Mouse (Mus musculus): Measurements from ENCODE around the gene 1190005I06Rik. TPM values are rescaled to one million over a fixed set of nuclear protein-coding genes. Genes with fewer than 3 reads are reported as not detected.

1190005I06Rik gene
- polyA plus RNA-seq, 1 experiment from 2014 or later, result 7.7 TPM

Other genes with a start within 250 kb of the 1190005I06Rik start
- gene Gins2, start 58.3 kb downstream of the 1190005I06Rik start, polyA plus RNA-seq (2015; fragmentation: Nextera tagmentation; extraction: Ambion mirVana), result 81.4 and 85.2 TPM in 2 replicates
- gene Gm27021, start 20.4 kb upstream of the 1190005I06Rik start, polyA plus RNA-seq (2015; fragmentation: Nextera tagmentation; extraction: Ambion mirVana), result 2.2 and 5.0 TPM in 2 replicates
- 903 and 912 TPM in 2 replicates for gene Cox4i1, start 20.6 kb upstream of the 1190005I06Rik start, polyA plus RNA-seq (2015; fragmentation: Nextera tagmentation; extraction: Ambion mirVana)
- gene Emc8, start 20.9 kb upstream of the 1190005I06Rik start, polyA plus RNA-seq (2015; fragmentation: Nextera tagmentation; extraction: Ambion mirVana), result 205 and 218 TPM in 2 replicates
- gene Irf8, start 88.7 kb upstream of the 1190005I06Rik start, polyA plus RNA-seq (2015; fragmentation: Nextera tagmentation; extraction: Ambion mirVana), result 5.9 and 8.8 TPM in 2 replicates

Measured in limb, embryonic 15.5 days (tissue).